Comparison of ENCODE assay signal across 18 mouse cellular contexts in genomic region chr1:87360276-87360675, GRCm38 (mm10). TPM values are rescaled to one million over a fixed set of nuclear protein-coding genes. Genes with fewer than 3 reads are reported as not detected.
"Had no signal": no experiment of that assay in that cellular context is flagged by ENCODE, and none has a peak within 500 bp of the region (broad histone marks: within the 10 kb centered on the region; RNA-seq: fewer than 3 reads in every experiment).

No protein-coding gene starts in this region.

- H3K9ac ChIP-seq: lung, embryonic 15.5 days; midbrain, embryonic 13.5 days; midbrain, embryonic 15.5 days; neural tube, embryonic 12.5 days; stomach, embryonic 15.5 days had no signal

- H3K27me3 ChIP-seq: lung, embryonic 15.5 days; megakaryocyte, embryonic 14.5 days; midbrain, embryonic 13.5 days; midbrain, embryonic 15.5 days; neural tube, embryonic 12.5 days; stomach, embryonic 15.5 days had no signal

- DNase-seq: lung, adult 2 months; lung, postnatal 14 days; lung, postnatal 36 days; right cerebral cortex, postnatal 14 days; thymus, adult 2 months; thymus, postnatal 25 days; thymus, postnatal 4 days had no signal

- H3K4me1 ChIP-seq: lung, embryonic 15.5 days; megakaryocyte, embryonic 14.5 days; midbrain, embryonic 13.5 days; midbrain, embryonic 15.5 days; neural tube, embryonic 12.5 days; stomach, embryonic 15.5 days had no signal

- H3K4me3 ChIP-seq: lung, embryonic 15.5 days; megakaryocyte, embryonic 14.5 days; midbrain, embryonic 13.5 days; midbrain, embryonic 15.5 days; neural tube, embryonic 12.5 days; stomach, embryonic 15.5 days had no signal

- H3K9me3 ChIP-seq: lung, embryonic 15.5 days; megakaryocyte, embryonic 14.5 days; midbrain, embryonic 13.5 days; midbrain, embryonic 15.5 days; neural tube, embryonic 12.5 days; stomach, embryonic 15.5 days had no signal

- H3K27ac ChIP-seq: lung, embryonic 15.5 days; macrophage; midbrain, embryonic 13.5 days; midbrain, embryonic 15.5 days; neural tube, embryonic 12.5 days; stomach, embryonic 15.5 days; stomach, postnatal 0 days had no signal

RNA-seq across cellular contexts. Expression of gene Kcnj13, which starts 34.3 kb away (rescaled TPM):
- total RNA-seq: megakaryocyte progenitor cell, adult 5-6 weeks; monocyte, adult 5-6 weeks had no signal
- polyA plus RNA-seq: macrophage; spleen, adult 2 months; thymus, adult 2 months had no signal
